Mouse (Mus musculus): ENCODE measurements around the gene Col25a1. TPM values are rescaled to one million over a fixed set of nuclear protein-coding genes. Genes with fewer than 3 reads are reported as not detected.

Col25a1 gene
- polyA plus RNA-seq, 1 experiment from 2014 or later, result 4.2 TPM

DNA sequence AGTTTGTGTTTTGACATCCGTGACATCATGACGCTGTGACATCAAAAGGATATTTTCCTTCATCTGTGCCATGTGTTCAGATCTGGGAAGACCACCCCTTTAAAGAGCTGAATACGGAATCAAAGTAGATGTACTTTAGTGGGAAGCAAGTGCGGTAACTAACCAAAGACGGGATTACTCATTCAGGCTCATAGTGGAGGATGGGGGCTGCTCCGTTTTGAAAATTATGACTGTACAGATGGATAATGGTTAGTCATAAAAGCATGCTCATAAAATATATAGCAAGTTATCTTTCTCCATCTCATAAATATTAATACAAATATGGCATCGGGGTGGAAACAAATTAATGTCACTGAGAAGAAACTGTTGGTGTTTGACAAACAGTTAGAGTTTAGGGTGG lies 391.7 kb downstream of the Col25a1 start:
- ATAC-seq, result no peak
- no peak overlapping the region for H3K4me3 ChIP-seq
- no peaks in the 10 kb centered on the region for H3K4me1 ChIP-seq
- WGBS (ENCODE audit: insufficient replicate concordance), result 70% methylated on average over 7 of the region's 7 CpGs
- no peaks in the 10 kb centered on the region for H3K36me3 ChIP-seq
- no peak overlapping the region for H3K27ac ChIP-seq
- H3K27me3 ChIP-seq (replicated peaks), result no peaks in the 10 kb centered on the region
- H3K9me3 ChIP-seq (replicated peaks), result no peaks in the 10 kb centered on the region
- H3K9ac ChIP-seq, result no peak overlapping the region
- no peak overlapping the region for H3K4me2 ChIP-seq

GRCm38 (mm10) chr3:130524367-130525137 lies 393.3 kb downstream of the Col25a1 start:
- Histone ChIP-seq H3K9me3 (replicated peaks) (no peaks in the 10 kb centered on the region), H3K4me1 (no peaks in the 10 kb centered on the region), H3K4me2 (no peak overlapping the region), H3K36me3 (no peaks in the 10 kb centered on the region), H3K27me3 (replicated peaks) (no peaks in the 10 kb centered on the region), H3K9ac (no peak overlapping the region), H3K4me3 (no peak overlapping the region), H3K27ac (no peak overlapping the region)
- WGBS (ENCODE audit: insufficient replicate concordance), result 63% methylated on average over 16 of the region's 16 CpGs
- ATAC-seq, result no peak

- no peak overlapping the region for H3K4me2 ChIP-seq
Measured at GRCm38 (mm10) chr3:130535021-130535420, 403.7 kb downstream of the Col25a1 start.

DNA sequence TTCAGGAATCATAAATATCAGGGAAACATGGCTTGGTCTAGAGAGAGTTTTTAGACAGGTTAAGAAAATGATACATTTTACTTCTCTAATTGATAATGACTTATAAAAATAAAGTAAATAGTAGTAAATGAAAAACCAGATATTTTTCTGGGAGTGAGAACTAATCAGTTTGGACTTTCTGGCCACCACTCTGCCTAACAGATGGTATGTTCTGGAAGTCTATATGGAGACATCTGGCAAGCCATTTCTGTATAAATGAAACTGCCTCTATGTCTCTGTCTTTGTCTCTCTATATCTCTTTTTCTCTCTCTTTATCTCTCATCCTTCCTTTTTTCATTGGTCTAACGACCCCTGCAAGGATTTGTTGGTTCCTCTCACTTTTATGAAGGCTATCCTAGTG lies 410.2 kb downstream of the Col25a1 start:
- no peak overlapping the region for H3K9ac ChIP-seq
- no peaks in the 10 kb centered on the region for H3K36me3 ChIP-seq
- H3K27me3 ChIP-seq (replicated peaks), result no peaks in the 10 kb centered on the region
- no peak for ATAC-seq
- WGBS (ENCODE audit: insufficient replicate concordance), result 27% methylated on average over 1 of the region's 1 CpGs
- no peak overlapping the region for H3K4me3 ChIP-seq
- no peaks in the 10 kb centered on the region for H3K9me3 ChIP-seq (replicated peaks)
- H3K4me1 ChIP-seq, result no peaks in the 10 kb centered on the region
- no peak overlapping the region for H3K4me2 ChIP-seq
- H3K27ac ChIP-seq, result no peak overlapping the region

More at GRCm38 (mm10) chr3:130535021-130535420, 403.7 kb downstream of the Col25a1 start:
- H3K4me1 ChIP-seq, result no peaks in the 10 kb centered on the region
- no peak overlapping the region for H3K27ac ChIP-seq
- H3K36me3 ChIP-seq, result no peaks in the 10 kb centered on the region
- no peaks in the 10 kb centered on the region for H3K27me3 ChIP-seq (replicated peaks)
- no peaks in the 10 kb centered on the region for H3K9me3 ChIP-seq (replicated peaks)
- no peak overlapping the region for H3K9ac ChIP-seq
- WGBS (ENCODE audit: insufficient replicate concordance), result 80% methylated on average over 9 of the region's 9 CpGs
- H3K4me3 ChIP-seq, result no peak overlapping the region
- ATAC-seq, result no peak

DNA sequence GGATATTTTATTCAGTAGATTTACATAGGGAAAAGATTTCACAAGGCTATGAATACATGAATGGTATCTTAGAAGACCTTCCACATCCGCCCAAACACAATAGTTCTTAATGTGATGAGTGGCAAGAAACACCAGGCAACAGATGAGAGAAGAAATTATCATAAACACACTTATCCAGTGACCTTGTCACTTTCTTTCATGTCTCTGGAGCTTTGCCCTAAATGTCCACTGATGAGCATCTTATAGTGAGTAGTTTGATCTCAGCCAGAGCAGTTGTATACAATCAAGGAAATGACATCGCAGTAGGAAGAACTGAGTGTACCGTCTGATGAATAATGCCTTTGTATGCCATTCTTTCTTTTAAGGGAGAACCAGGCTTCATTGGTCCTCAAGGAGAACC lies 414.7 kb downstream of the Col25a1 start:
- Histone ChIP-seq H3K4me2 (no peak overlapping the region), H3K4me3 (no peak overlapping the region), H3K9ac (no peak overlapping the region), H3K36me3 (no peaks in the 10 kb centered on the region), H3K27ac (no peak overlapping the region), H3K27me3 (replicated peaks) (no peaks in the 10 kb centered on the region), H3K9me3 (replicated peaks) (no peaks in the 10 kb centered on the region), H3K4me1 (no peaks in the 10 kb centered on the region)
- no peak for ATAC-seq
- WGBS (ENCODE audit: insufficient replicate concordance), result 80% methylated on average over 3 of the region's 3 CpGs

GRCm38 (mm10) chr3:130549066-130549465 lies 417.8 kb downstream of the Col25a1 start:
- Histone ChIP-seq H3K9me3 (replicated peaks) (no peaks in the 10 kb centered on the region), H3K4me1 (no peaks in the 10 kb centered on the region), H3K27ac (no peak overlapping the region), H3K36me3 (no peaks in the 10 kb centered on the region), H3K27me3 (replicated peaks) (no peaks in the 10 kb centered on the region), H3K9ac (no peak overlapping the region), H3K4me3 (no peak overlapping the region), H3K4me2 (no peak overlapping the region)
- no peak for ATAC-seq
- WGBS (ENCODE audit: insufficient replicate concordance), result 68% methylated on average over 7 of the region's 7 CpGs

GRCm38 (mm10) chr3:130556263-130556662 lies 425.0 kb downstream of the Col25a1 start:
- ATAC-seq, result no peak
- H3K4me1 ChIP-seq, result no peaks in the 10 kb centered on the region
- H3K36me3 ChIP-seq, result no peaks in the 10 kb centered on the region
- H3K27me3 ChIP-seq (replicated peaks), result no peaks in the 10 kb centered on the region
- 18% methylated on average over 1 of the region's 1 CpGs for WGBS (ENCODE audit: insufficient replicate concordance)
- no peak overlapping the region for H3K4me2 ChIP-seq
- H3K27ac ChIP-seq, result no peak overlapping the region
- H3K9ac ChIP-seq, result no peak overlapping the region
- H3K9me3 ChIP-seq (replicated peaks), result no peaks in the 10 kb centered on the region
- H3K4me3 ChIP-seq, result no peak overlapping the region

DNA sequence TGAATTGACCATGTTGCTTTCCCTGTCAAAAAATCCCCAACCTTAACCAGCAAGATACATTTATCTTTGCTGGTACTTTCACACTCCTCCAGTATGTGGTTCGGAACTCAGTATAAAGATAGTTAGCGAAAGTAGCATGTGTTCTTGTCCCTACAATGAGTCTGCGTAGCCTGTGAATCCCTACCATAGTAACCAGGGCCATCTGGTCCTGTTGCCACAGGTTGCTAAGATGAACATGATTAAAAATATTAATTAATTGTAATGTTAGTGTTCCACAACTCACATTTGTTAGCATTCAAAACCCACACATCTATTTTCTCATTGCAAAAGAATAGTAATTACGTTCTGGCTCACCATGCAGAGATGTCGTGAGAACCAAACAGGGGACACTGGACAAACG lies 434.3 kb downstream of the Col25a1 start:
- H3K4me2 ChIP-seq, result no peak overlapping the region
- ATAC-seq, result no peak
- H3K9ac ChIP-seq, result no peak overlapping the region
- WGBS (ENCODE audit: insufficient replicate concordance), result 81% methylated on average over 6 of the region's 6 CpGs
- H3K4me1 ChIP-seq, result no peaks in the 10 kb centered on the region
- H3K9me3 ChIP-seq (replicated peaks), result no peaks in the 10 kb centered on the region
- H3K4me3 ChIP-seq, result no peak overlapping the region
- no peaks in the 10 kb centered on the region for H3K36me3 ChIP-seq
- H3K27me3 ChIP-seq (replicated peaks), result no peaks in the 10 kb centered on the region
- H3K27ac ChIP-seq, result no peak overlapping the region

DNA sequence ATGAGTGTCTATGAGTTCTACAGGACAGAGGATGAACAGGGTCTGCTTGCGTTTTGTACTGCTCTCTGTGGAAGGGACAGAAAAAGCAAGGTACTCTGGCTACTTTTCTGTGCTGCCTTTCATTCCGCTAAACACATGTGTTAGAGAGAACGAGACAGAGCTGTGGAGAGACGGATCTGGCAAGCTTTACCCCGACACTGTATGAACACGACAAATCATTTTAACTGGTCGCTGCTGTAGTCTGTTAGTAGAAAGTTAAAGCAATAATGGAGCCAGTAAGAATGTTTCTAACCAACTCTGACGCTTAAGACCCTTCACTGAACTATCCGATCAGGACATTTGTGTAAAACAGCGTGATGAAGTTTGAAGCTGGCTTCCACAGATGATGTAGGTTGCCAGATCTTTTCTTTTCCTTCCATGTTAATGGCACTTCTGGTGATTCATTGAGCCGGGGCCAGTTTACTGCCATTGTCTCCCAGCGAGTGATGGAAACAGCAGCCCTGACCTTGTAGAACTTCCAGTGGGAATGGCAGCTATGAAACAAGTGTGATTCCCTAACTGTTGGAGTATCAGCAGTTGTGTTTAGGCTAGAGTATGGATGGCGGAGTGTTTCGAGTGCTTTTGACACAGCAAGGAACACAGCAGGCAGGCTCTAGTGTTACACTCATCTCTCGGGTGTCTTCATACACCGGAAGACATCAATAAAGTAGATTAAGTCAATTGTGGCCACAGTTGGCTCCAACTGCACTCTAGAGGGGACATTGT lies 437.2 kb downstream of the Col25a1 start:
- no peaks in the 10 kb centered on the region for H3K36me3 ChIP-seq
- H3K27me3 ChIP-seq (replicated peaks), result no peaks in the 10 kb centered on the region
- 73% methylated on average over 16 of the region's 16 CpGs for WGBS (ENCODE audit: insufficient replicate concordance)
- no peak overlapping the region for H3K4me2 ChIP-seq
- H3K4me3 ChIP-seq, result no peak overlapping the region
- no peaks in the 10 kb centered on the region for H3K9me3 ChIP-seq (replicated peaks)
- no peak overlapping the region for H3K9ac ChIP-seq
- no peaks in the 10 kb centered on the region for H3K4me1 ChIP-seq
- 0 out of 2 replicates have a peak overlapping the region, but pooled peaks have one; percentile 4 for H3K27ac ChIP-seq
- ATAC-seq, result no peak

DNA sequence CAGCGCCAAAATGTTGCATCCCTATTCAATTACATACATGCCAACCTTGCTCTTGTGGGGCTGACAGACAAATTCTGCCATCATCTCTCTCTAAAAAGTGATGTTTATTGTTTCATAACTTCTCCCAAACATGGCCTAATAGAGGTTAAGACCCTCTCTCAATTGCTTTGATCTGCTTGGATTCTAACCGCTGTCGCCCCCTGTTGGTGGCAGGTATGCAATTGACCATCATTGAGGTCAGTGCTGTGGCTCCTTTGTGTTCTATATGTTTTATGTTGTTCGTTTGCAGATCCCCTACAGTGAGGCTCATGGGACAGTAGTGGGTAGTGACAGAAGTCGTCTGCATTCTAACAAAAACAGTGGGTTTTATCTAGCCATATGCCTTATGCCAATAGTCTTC lies 441.9 kb downstream of the Col25a1 start:
- no peaks in the 10 kb centered on the region for H3K4me1 ChIP-seq
- ATAC-seq, result no peak
- no peaks in the 10 kb centered on the region for H3K27me3 ChIP-seq (replicated peaks)
- H3K9me3 ChIP-seq (replicated peaks), result no peaks in the 10 kb centered on the region
- no peak overlapping the region for H3K4me2 ChIP-seq
- no peak overlapping the region for H3K9ac ChIP-seq
- WGBS (ENCODE audit: insufficient replicate concordance), result 58% methylated on average over 5 of the region's 5 CpGs
- no peak overlapping the region for H3K27ac ChIP-seq
- H3K36me3 ChIP-seq, result no peaks in the 10 kb centered on the region
- H3K4me3 ChIP-seq, result no peak overlapping the region

GRCm38 (mm10) chr3:130574652-130575051 lies 443.4 kb downstream of the Col25a1 start:
- no peak overlapping the region for H3K4me3 ChIP-seq
- H3K36me3 ChIP-seq, result no peaks in the 10 kb centered on the region
- H3K9ac ChIP-seq, result no peak overlapping the region
- no peaks in the 10 kb centered on the region for H3K4me1 ChIP-seq
- ATAC-seq, result no peak
- 16% methylated on average over 5 of the region's 5 CpGs for WGBS (ENCODE audit: insufficient replicate concordance)
- no peak overlapping the region for H3K27ac ChIP-seq
- no peaks in the 10 kb centered on the region for H3K9me3 ChIP-seq (replicated peaks)
- H3K27me3 ChIP-seq (replicated peaks), result no peaks in the 10 kb centered on the region
- H3K4me2 ChIP-seq, result no peak overlapping the region

GRCm38 (mm10) chr3:130576683-130577082 lies 445.4 kb downstream of the Col25a1 start:
- Histone ChIP-seq H3K27ac (no peak overlapping the region), H3K9ac (no peak overlapping the region), H3K9me3 (replicated peaks) (no peaks in the 10 kb centered on the region), H3K4me3 (no peak overlapping the region), H3K4me2 (no peak overlapping the region), H3K27me3 (replicated peaks) (no peaks in the 10 kb centered on the region), H3K36me3 (no peaks in the 10 kb centered on the region), H3K4me1 (no peaks in the 10 kb centered on the region)
- ATAC-seq, result no peak
- 41% methylated on average over 6 of the region's 6 CpGs for WGBS (ENCODE audit: insufficient replicate concordance)

Data from liver, embryonic 12.5 days (tissue).